Mouse (Mus musculus) myocyte (in vitro differentiated cells): ENCODE results near the gene Cep152.

Experiments
- CEBPB ChIP-seq: IDR thresholded peaks from 2 replicates; pipeline ENCODE4 v1.6.1; 2011; ENCODE audit warnings: mild to moderate bottlenecking, moderate library complexity; ENCODE audit not compliant: poor library complexity, insufficient read depth, severe bottlenecking
- E2F4 ChIP-seq: IDR thresholded peaks from one replicate; pipeline ENCODE4 v1.6.1; 2011; ENCODE audit warnings: mild to moderate bottlenecking, control low read depth, moderate library complexity; ENCODE audit not compliant: insufficient read depth
- MAX ChIP-seq: IDR thresholded peaks from one replicate; pipeline ENCODE4 v1.6.1; 2011; ENCODE audit warnings: low read depth, mild to moderate bottlenecking, control low read depth
- MYOD1 ChIP-seq, 3 experiments: IDR thresholded peaks; one replicate each; pipeline ENCODE4 v1.6.1; 2011; ENCODE audit warnings: control low read depth in 2 of 3, low read depth in 2 of 3, mild to moderate bottlenecking in 2 of 3, moderate library complexity in 1 of 3; ENCODE audit not compliant: insufficient read length in 2 of 3, control insufficient read depth in 1 of 3
- MYOG ChIP-seq, 3 experiments: IDR thresholded peaks; one replicate each; pipeline ENCODE4 v1.6.1; 2011; ENCODE audit warnings: control low read depth in 2 of 3, low read depth in 2 of 3, mild to moderate bottlenecking in 2 of 3; ENCODE audit not compliant: insufficient read length in 2 of 3, control insufficient read depth in 1 of 3, insufficient read depth in 1 of 3
- POLR2A ChIP-seq: IDR thresholded peaks from one replicate; pipeline ENCODE4 v1.6.1; 2011; ENCODE audit warnings: low read depth, mild to moderate bottlenecking, control low read depth, moderate library complexity; ENCODE audit not compliant: insufficient read length
- POLR2AphosphoS2 ChIP-seq: IDR thresholded peaks from one replicate; pipeline ENCODE4 v1.6.1; 2011; ENCODE audit warnings: low read depth, control low read depth; ENCODE audit not compliant: insufficient read length
- TCF12 ChIP-seq: IDR thresholded peaks from one replicate; pipeline ENCODE4 v1.6.1; 2011; ENCODE audit warnings: mild to moderate bottlenecking, control low read depth; ENCODE audit not compliant: poor library complexity, insufficient read depth, severe bottlenecking
- TCF3 ChIP-seq: IDR thresholded peaks from one replicate; pipeline ENCODE4 v1.6.1; 2011; ENCODE audit warnings: low read depth, control low read depth; ENCODE audit not compliant: insufficient read length
- USF1 ChIP-seq: IDR thresholded peaks from one replicate; pipeline ENCODE4 v1.6.1; 2011; ENCODE audit warnings: low read depth, mild to moderate bottlenecking, control low read depth, moderate library complexity

DNA sequence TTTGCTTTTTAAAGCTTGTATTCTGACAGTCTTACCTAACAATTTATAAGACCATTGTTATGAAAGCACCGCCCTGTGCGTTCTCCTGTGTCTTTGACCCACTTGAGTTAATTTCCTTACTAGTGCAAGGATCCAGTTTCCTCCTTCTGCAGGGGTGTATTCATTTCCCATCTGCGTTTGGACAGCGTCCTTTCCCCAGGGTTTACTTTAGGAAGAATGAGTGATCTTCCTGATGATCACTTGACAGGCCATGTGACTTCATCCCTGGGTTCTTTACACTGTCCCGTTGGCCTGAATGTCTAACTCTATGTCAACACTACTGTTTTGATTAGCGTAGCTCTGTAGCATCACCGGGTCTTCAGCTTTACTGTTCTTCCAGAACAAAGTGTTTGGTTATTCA is 12.4 kb upstream of the Cep152 start:
- TF ChIP-seq MYOG (IDR thresholded peaks at IDR 0.05; ENCODE audit: control insufficient read depth in 1 of 3, insufficient read depth in 1 of 3, insufficient read length in 2 of 3, low read depth in 2 of 3): no peak
- TF ChIP-seq POLR2A: no peak
- TF ChIP-seq POLR2AphosphoS2: no peak
- no peak for TF ChIP-seq TCF3
- TF ChIP-seq E2F4: no peak
- no peak for TF ChIP-seq CEBPB
- TF ChIP-seq TCF12: no peak
- no peak for TF ChIP-seq USF1
- no peak for TF ChIP-seq MYOD1 (IDR thresholded peaks at IDR 0.05; ENCODE audit: control insufficient read depth in 1 of 3, insufficient read length in 2 of 3, low read depth in 2 of 3)
- no peak for TF ChIP-seq MAX
